Mouse (Mus musculus) G1E (cell line): ENCODE results near the gene Casp8ap2.

Source experiments
- CTCF ChIP-seq: IDR thresholded peaks from 2 replicates; pipeline ENCODE4 v1.5.1; 2012; ENCODE audit warnings: low read depth, low read length, inconsistent platforms, mixed read lengths
- GATA1 ChIP-seq: IDR thresholded peaks from 2 replicates; pipeline ENCODE4 v1.6.1; 2012; ENCODE audit warnings: borderline replicate concordance, low read length, inconsistent platforms, mixed read lengths

GRCm38 (mm10) chr4:32665843-32666242, 50.6 kb downstream of the Casp8ap2 start:
- TF ChIP-seq GATA1 (no peak), CTCF (no peak)
